Mouse (Mus musculus) T-helper 2 cell (primary cell): Measurements from ENCODE around the gene BC030870.

Source experiments
- in situ Hi-C: fragments of 300-600 bp; cut with MboI, MseI; formaldehyde crosslinking; loops from one replicate; pipeline ENCODE4 v1.15.1; 2025; ENCODE audit warnings: high pct_unique_total_duplicates

BC030870 gene

GRCm38 (mm10) chr8:65080731-65081130 lies 48.6 kb downstream of the BC030870 start:
- in situ Hi-C loops, result no loop called here

GRCm38 (mm10) chr8:65074733-65075132 lies 54.6 kb downstream of the BC030870 start, which contains the start of gene Gm10663:
Gene Gm10663 (plus strand): TSS chr8:65075033.
- in situ Hi-C loops, result no loop called here

- in situ Hi-C loops, result no loop called here
Measured at GRCm38 (mm10) chr8:65070996-65071395, 58.4 kb downstream of the BC030870 start.

GRCm38 (mm10) chr8:65068473-65068819 lies 60.9 kb downstream of the BC030870 start:
- in situ Hi-C loops, result no loop called here

GRCm38 (mm10) chr8:65067694-65068472 lies 61.5 kb downstream of the BC030870 start:
- in situ Hi-C loops, result no loop called here

GRCm38 (mm10) chr8:65067031-65067430 lies 62.3 kb downstream of the BC030870 start:
- in situ Hi-C loops, result no loop called here

GRCm38 (mm10) chr8:65065622-65066021 lies 63.7 kb downstream of the BC030870 start:
- in situ Hi-C loops, result no loop called here

- in situ Hi-C loops, result no loop called here
Measured at GRCm38 (mm10) chr8:65064071-65064470, 65.3 kb downstream of the BC030870 start.

- in situ Hi-C loops, result no loop called here
Measured at GRCm38 (mm10) chr8:65062195-65062594, 67.2 kb downstream of the BC030870 start.

GRCm38 (mm10) chr8:65056722-65057121 lies 72.6 kb downstream of the BC030870 start:
- in situ Hi-C loops, result no loop called here

GRCm38 (mm10) chr8:65053968-65054367 lies 75.4 kb downstream of the BC030870 start:
- in situ Hi-C loops, result no loop called here

- in situ Hi-C loops, result no loop called here
Measured at GRCm38 (mm10) chr8:65053554-65053953, 75.8 kb downstream of the BC030870 start.

GRCm38 (mm10) chr8:65047801-65048200 lies 81.6 kb downstream of the BC030870 start:
- in situ Hi-C loops, result no loop called here

- in situ Hi-C loops, result no loop called here
Measured at GRCm38 (mm10) chr8:65047193-65047592, 82.2 kb downstream of the BC030870 start.

GRCm38 (mm10) chr8:65046565-65046964 lies 82.8 kb downstream of the BC030870 start:
- in situ Hi-C loops, result no loop called here

- in situ Hi-C loops, result no loop called here
Measured at GRCm38 (mm10) chr8:65037117-65037533, 92.2 kb downstream of the BC030870 start, which contains the start of gene Apela. Gene Apela (minus strand): TSS chr8:65037336.
